ENCODE assay signal across 35 mouse cellular contexts in genomic region chr1:36370918-36371317, GRCm38 (mm10). TPM values are rescaled to one million over a fixed set of nuclear protein-coding genes. Genes with fewer than 3 reads are reported as not detected.
DNase-seq lines count a peak whose midpoint lies in the region; ATAC-seq and TF ChIP-seq lines count a peak whose summit lies in the region.
"Had no signal": no experiment of that assay in that cellular context is flagged by ENCODE, and none has a peak within 500 bp of the region (broad histone marks: within the 10 kb centered on the region; RNA-seq: fewer than 3 reads in every experiment).

No protein-coding gene starts in this region.

- H3K9ac ChIP-seq in lung, postnatal 0 days (replicated peaks; ENCODE audit: low read depth), result no peak overlapping the region
- H3K9ac ChIP-seq: forebrain, embryonic 13.5 days; heart, embryonic 13.5 days; hindbrain, embryonic 14.5 days; liver, embryonic 14.5 days; lung, embryonic 14.5 days; midbrain, embryonic 15.5 days had no signal

- H3K36me3 ChIP-seq in lung, postnatal 0 days (ENCODE audit: insufficient read depth, low read length), result no peaks in the 10 kb centered on the region
- H3K36me3 ChIP-seq: midbrain, embryonic 15.5 days had no signal

- H3K9me3 ChIP-seq in lung, postnatal 0 days (ENCODE audit: low read length), result no peaks in the 10 kb centered on the region
- H3K9me3 ChIP-seq: forebrain, embryonic 13.5 days; heart, embryonic 13.5 days; midbrain, embryonic 10.5 days; midbrain, embryonic 15.5 days had no signal

- peak; percentile 29 for DNase-seq in lung, postnatal 0 days (ENCODE audit: low spot score)
- no peak for DNase-seq in lung, adult 18-20 months
- DNase-seq in adipocyte (ENCODE audit: low spot score), result peak; percentile 89
- peak; percentile 36 for DNase-seq in adrenal gland, postnatal 25 days
- DNase-seq in testis, postnatal 14 days (ENCODE audit: low spot score), result peak; percentile 53
- DNase-seq in right cerebral cortex, adult 2 months (ENCODE audit: low spot score in 2 of 2), result no peak
- DNase-seq in gastrocnemius, adult 8-10 months (ENCODE audit: low spot score in 2 of 2), result no peak
- DNase-seq: cerebellum, adult 2 months; cerebellum, postnatal 14 days; gastrocnemius, postnatal 25 days; heart, postnatal 10 days; kidney, adult 9 months; kidney, postnatal 10 days; layer of hippocampus, adult 9-11 months; lung, embryonic 14.5 days; right cerebral cortex, adult 18-20 months; right cerebral cortex, postnatal 4 days; thymus, postnatal 25 days had no signal

- H3K27ac ChIP-seq in lung, postnatal 0 days (ENCODE audit: low read length), result no peak overlapping the region
- H3K27ac ChIP-seq: forebrain, embryonic 13.5 days; heart, embryonic 13.5 days; hindbrain, embryonic 14.5 days; liver, embryonic 14.5 days; midbrain, embryonic 10.5 days; midbrain, embryonic 15.5 days had no signal

- H3K4me1 ChIP-seq in lung, postnatal 0 days (ENCODE audit: insufficient read depth, low read depth, low read length), result peaks cover 7% of the 10 kb centered on the region; the same call in 1 of the 2 replicates

- no peak for TF ChIP-seq CTCF in lung, postnatal 0 days (IDR thresholded peaks at IDR 0.05)

- H3K27me3 ChIP-seq in lung, postnatal 0 days (replicated peaks; ENCODE audit: insufficient read depth, low read length), result no peaks in the 10 kb centered on the region
- H3K27me3 ChIP-seq: CH12.LX; forebrain, embryonic 13.5 days; heart, embryonic 13.5 days; midbrain, embryonic 15.5 days; Patski had no signal

- TF ChIP-seq EP300 in lung, postnatal 0 days (IDR thresholded peaks at IDR 0.05), result no peak

- WGBS in lung, postnatal 0 days, result 58% methylated on average over 6 of the region's 6 CpGs

- H3K4me3 ChIP-seq in lung, postnatal 0 days (ENCODE audit: low read depth, low read length), result no peak overlapping the region
- H3K4me3 ChIP-seq: erythroblast, embryonic 14.5 days; forebrain, embryonic 13.5 days; heart, embryonic 13.5 days; midbrain, embryonic 10.5 days; midbrain, embryonic 15.5 days had no signal

- ATAC-seq in lung, postnatal 0 days, result no peak
- ATAC-seq: forebrain, embryonic 13.5 days; intestine, postnatal 0 days; midbrain, embryonic 15.5 days; Patski had no signal

- H3K4me2 ChIP-seq in lung, postnatal 0 days (replicated peaks; ENCODE audit: low read depth, low read length), result no peak overlapping the region
- H3K4me2 ChIP-seq: forebrain, embryonic 13.5 days; heart, embryonic 13.5 days; hindbrain, embryonic 14.5 days; lung, embryonic 14.5 days; midbrain, embryonic 15.5 days had no signal

RNA-seq across cellular contexts. Expression of gene Fer1l5, which starts 1.2 kb away (rescaled TPM):
- polyA plus RNA-seq in lung, postnatal 0 days (2015; fragmentation: Nextera tagmentation; extraction: Ambion mirVana), result 0.18 and 0.26 TPM in 2 replicates
- total RNA-seq in adrenal gland, postnatal 25 days (2021), result not detected in 2 replicates
- not detected for total RNA-seq in gastrocnemius, adult 8-10 months (2022)
- total RNA-seq: CH12.LX; gastrocnemius, postnatal 25 days; heart, adult 8-10 months; heart, postnatal 10 days; hematopoietic stem cell, adult 5-6 weeks; left cerebral cortex, adult 18-20 months; left cerebral cortex, postnatal 25 days had no signal
- polyA plus RNA-seq: cerebellum, adult 2 months; cortical plate, adult 2 months; erythroblast, embryonic 14.5 days; large intestine, adult 2 months; spleen, adult 2 months had no signal

RNA-seq across cellular contexts. Expression of gene Kansl3, which starts 1.9 kb away (rescaled TPM):
- polyA plus RNA-seq in lung, postnatal 0 days (2015; fragmentation: Nextera tagmentation; extraction: Ambion mirVana), result 21.3 and 23.5 TPM in 2 replicates
- total RNA-seq in adrenal gland, postnatal 25 days (2021), result 102 and 103 TPM in 2 replicates
- total RNA-seq in gastrocnemius, adult 8-10 months (2022), result 10 to 100 TPM; 34.1 to 50.1 (median 38.7) TPM

Comparison
In these comparisons a context has a peak if more than half of its experiments do, and no peak if none do; other contexts are left out.
1. DNase-seq: peak in lung, postnatal 0 days (single experiment), adipocyte (single experiment), adrenal gland, postnatal 25 days (single experiment) and testis, postnatal 14 days (single experiment); none in lung, adult 18-20 months (0 of 2), right cerebral cortex, adult 2 months (0 of 2) and gastrocnemius, adult 8-10 months (0 of 2).